Mouse (Mus musculus) hindlimb bud, embryonic 11.5 days (tissue): Measurements from ENCODE around the gene Mob4.

ENCODE experiments used
- DNase-seq: peaks from one replicate; pipeline ENCODE4 v3.0.0-alpha.2; 2012; ENCODE audit warnings: low read depth, low spot score; ENCODE audit errors: extremely low spot score

Mob4 gene

GRCm38 (mm10) chr1:55179917-55180566, 49.0 kb downstream of the Mob4 start:
- no peak for DNase-seq

- no peak for DNase-seq
These were observed 51.4 kb downstream of the Mob4 start for GRCm38 (mm10) chr1:55182392-55182791.

- DNase-seq = no peak
These were observed 54.7 kb downstream of the Mob4 start for GRCm38 (mm10) chr1:55185718-55186117.

GRCm38 (mm10) chr1:55186592-55187210, 55.7 kb downstream of the Mob4 start:
- DNase-seq = no peak

- DNase-seq = no peak
These were observed 61.0 kb downstream of the Mob4 start for GRCm38 (mm10) chr1:55192015-55192414.

- DNase-seq = no peak
These were observed 61.8 kb downstream of the Mob4 start for GRCm38 (mm10) chr1:55192824-55193223.

GRCm38 (mm10) chr1:55193316-55193715, 62.3 kb downstream of the Mob4 start:
- DNase-seq = no peak

- DNase-seq = no peak
These were observed 63.3 kb downstream of the Mob4 start for GRCm38 (mm10) chr1:55194064-55194915.

- DNase-seq = no peak
These were observed 64.0 kb downstream of the Mob4 start for GRCm38 (mm10) chr1:55195021-55195420.

- no peak for DNase-seq
These were observed 65.4 kb downstream of the Mob4 start for GRCm38 (mm10) chr1:55196327-55197003.

- DNase-seq = no peak
These were observed 67.7 kb downstream of the Mob4 start for GRCm38 (mm10) chr1:55198719-55199118.

GRCm38 (mm10) chr1:55201850-55202752, 71.1 kb downstream of the Mob4 start:
- no peak for DNase-seq
